Mouse (Mus musculus) megakaryocyte, embryonic 14.5 days (primary cell): ENCODE results near the gene Tmem132c.

Source experiments
- FLI1 ChIP-seq: IDR thresholded peaks from 2 replicates; pipeline ENCODE4 v1.6.1; 2012; ENCODE audit warnings: low read length, inconsistent platforms, mixed read lengths
- GATA1 ChIP-seq: IDR thresholded peaks from 3 replicates; pipeline ENCODE4 v1.6.1; 2012; ENCODE audit warnings: mixed read lengths, low read length, inconsistent platforms, borderline replicate concordance

DNA sequence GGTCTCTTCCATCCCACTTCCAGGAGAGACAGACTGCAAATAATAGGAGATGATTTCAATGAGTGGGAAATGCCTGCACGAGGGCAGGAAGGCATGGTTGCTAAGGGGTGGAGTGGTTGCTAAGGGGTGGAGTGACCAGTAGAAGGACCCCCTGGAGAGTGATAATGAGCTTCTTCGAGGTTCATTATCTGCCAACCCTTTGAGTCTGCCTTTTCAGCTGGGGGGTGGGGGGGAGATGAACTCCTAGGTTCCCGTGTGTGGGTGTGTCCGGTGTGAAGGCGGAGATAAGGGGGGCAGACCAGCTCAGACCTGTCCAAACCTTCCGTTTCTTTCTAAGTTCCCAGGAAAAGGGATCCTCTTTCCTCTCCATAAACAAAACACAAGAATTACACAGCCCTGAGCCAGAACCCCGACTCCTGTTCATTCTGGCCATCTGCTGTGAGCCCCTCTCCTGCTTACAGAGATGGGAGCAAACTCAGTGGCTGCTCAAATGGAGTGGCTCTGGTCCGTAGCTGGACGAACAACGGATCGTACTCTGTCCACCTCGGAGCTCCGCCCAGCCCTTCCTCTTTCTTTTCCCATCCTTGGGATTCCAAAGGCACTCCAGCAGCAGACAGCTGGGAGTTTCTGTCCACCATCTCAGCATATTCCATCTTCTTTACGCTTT is 13.5 kb upstream of the Tmem132c start:
- TF ChIP-seq FLI1 (no peak), GATA1 (no peak)
